Mouse (Mus musculus) gastrocnemius, postnatal 14 days (tissue): ENCODE data around the gene Etfb. TPM values are rescaled to one million over a fixed set of nuclear protein-coding genes. Genes with fewer than 3 reads are reported as not detected.

Experiments used
- DNase-seq: peaks from one replicate; pipeline ENCODE4 v3.0.0; 2021; ENCODE audit warnings: mixed read lengths
- intact Hi-C: fragments of 180-260 bp; cut with DNase I; formaldehyde crosslinking; loops from one replicate; pipeline ENCODE4 v1.15.1; 2025; ENCODE audit warnings: low total_unique reads
- microRNA-seq, 2 experiments: library from miRNA; unstranded; fragments of <30 nt; microRNA quantifications; one replicate each; pipeline ENCODE4 v1.2.0; 2021
- total RNA-seq, 2 experiments: library from RNA; stranded (reverse); gene quantifications; 2 replicates each; pipeline ENCODE4 v1.2.3; 2021

The Etfb gene
- total RNA-seq, 2 experiments from 2014 or later: 341 to 442 TPM

DNA sequence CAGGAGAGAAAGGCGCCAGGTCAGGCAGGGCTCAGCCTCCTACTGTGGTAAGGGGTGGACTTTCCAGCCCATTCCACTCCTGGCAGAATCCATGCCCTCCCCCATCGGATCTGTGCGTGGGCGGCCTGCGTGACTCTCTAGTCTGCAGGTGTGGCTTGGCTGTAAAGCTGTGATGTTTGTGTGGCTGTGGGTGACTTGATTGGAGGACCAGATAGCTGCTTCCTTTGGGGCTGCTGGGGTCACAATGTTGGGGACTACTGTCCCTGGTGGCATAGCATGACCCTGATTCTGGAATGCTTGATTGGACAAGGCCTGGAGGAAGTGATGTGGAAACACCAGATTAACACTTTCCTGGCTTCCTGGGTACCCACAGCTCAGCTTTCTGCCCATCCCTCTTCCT is 44.8 kb downstream of the Etfb start:
- intact Hi-C loops: no loop called here
- no peak for DNase-seq

DNA sequence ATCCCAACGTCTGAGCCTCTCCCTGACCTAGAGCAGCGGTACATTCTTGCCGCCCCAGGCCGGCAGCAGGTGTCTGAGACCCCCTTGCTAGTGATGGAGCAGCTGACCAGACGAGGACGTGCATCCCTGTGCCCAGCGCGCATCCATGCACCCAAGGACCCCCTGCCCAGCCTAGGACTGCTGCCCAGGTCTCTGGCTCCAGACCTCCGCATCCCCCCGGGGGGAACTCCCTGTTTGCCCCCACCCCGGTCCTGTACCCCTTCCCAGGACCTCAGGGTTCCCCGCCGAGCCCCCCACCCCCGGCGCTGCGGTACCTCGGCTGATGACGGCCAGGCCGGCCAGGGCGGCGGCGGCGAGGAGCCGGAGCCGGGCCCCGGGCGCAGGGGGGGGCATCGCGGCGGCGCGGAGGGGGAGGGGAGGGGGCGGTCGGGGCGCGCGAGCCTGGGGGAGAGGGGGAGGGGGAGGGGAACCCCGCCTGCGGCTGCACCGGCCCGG is 45.8 kb downstream of the Etfb start, which contains the start of gene Iglon5:
TSS of gene Iglon5 (minus strand) at position 445 of the 495 bp plus-strand sequence.
- intact Hi-C loops: no loop called here
- DNase-seq: no peak

DNA sequence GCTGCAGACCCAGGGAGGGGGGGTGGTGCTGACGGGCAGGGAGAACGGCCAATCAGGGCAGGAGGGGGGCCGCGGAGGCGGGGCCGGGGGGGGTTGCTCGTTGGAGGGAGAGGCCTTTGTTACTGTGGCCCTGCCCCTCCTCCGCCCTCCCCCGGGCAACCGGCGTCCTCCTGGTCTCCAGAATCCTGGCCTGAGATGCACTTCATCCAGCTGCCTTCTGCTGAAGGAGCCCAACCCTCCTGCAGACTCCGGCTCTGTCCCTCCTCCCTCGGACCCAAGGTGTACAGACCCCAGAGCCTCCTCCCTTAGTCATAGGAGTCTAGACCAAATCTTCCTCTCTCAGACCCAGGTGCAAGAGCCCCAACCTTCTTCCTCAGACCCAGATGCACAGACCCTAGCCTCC is 46.3 kb downstream of the Etfb start:
- peak; percentile 62 for DNase-seq
- intact Hi-C loops: no loop called here

DNA sequence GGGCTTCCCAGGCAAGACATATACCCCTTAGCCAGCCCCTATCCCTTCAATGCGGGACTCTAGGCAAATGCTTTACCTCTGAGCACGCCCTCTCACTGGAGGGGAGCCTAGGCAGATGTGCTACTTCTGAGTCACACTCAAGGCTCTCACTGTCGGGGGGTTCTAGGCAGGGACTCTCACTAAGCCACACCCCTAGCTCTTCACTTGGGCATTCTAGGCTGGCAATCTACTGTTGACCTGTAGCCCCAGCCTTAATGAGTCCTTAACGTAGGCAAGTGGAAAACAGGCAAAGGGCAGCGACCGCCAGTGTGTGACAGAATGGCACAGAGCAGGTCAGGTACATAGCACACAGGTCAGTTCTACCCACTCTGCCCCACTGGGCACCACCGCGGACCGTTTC is 47.0 kb downstream of the Etfb start:
- intact Hi-C loops: no loop called here
- no peak for DNase-seq

DNA sequence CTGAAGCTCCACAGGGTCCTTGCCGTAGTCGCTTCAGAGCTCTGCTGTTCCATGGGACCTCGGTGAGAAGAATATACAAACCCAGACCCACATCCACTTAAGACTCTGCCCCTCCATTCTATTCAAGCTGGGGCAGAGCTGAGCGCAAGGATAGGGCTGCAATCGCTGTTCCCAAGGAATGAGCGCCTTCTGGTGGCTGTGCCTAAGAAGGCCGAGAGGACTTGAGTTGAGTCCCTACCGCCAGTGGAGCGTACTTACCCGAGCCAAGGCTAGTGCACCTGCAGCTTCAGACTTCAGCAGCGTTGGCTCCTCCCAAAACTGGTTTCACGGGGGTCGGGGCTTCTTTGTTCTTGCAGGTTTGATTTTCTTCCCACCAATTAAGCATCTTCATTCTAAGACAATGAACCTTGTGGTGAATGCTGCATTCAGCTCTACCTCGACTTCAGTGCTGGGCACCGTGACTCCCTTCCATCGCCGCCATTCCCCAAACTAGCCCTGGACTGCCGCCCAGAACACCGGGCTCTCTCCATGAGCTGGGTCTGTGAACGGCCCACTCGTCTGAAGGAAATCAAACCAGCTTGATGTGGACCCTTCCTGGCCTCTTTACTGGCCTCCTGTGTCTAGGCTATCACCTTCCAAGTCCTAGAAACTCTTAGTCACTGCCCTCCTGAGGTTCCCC is 51.6 kb downstream of the Etfb start:
- DNase-seq: peak; percentile 32

More for the DNA sequence above, 51.6 kb downstream of the Etfb start:
- intact Hi-C loops: no loop called here

Small RNA genes lying within 50 kb of the gene (microRNA-seq; reads per million reads assigned to microRNA genes)
- 2.5 to 3.5 reads per million in 2 experiments for gene Mir7051

Other genes with a start within 250 kb of the Etfb start
- 1 to 10 TPM; 9.4 to 9.7 TPM for gene Zfp715, start 130.8 kb upstream of the Etfb start, total RNA-seq
- gene Siglecf, start 92.7 kb upstream of the Etfb start, total RNA-seq: not detected
- under 1 TPM in 1 of 2 experiments, not detected in 1; 0.08 TPM for gene Siglecg, start 35.9 kb upstream of the Etfb start, total RNA-seq
- not detected for gene Lim2, start 16.4 kb upstream of the Etfb start, total RNA-seq
- not detected for gene Nkg7, start 7.0 kb upstream of the Etfb start, total RNA-seq
- gene Cldnd2, start 3.3 kb upstream of the Etfb start, total RNA-seq: not detected
- under 1 TPM in 1 of 2 experiments, not detected in 1; 0.80 TPM for gene Gm45233, start within 50 bp of the Etfb start, total RNA-seq
- gene Vsig10l, start 19.1 kb downstream of the Etfb start, total RNA-seq: 1 to 10 TPM; 1.4 to 1.8 TPM
- under 1 TPM; 0.27 to 0.70 TPM for gene Iglon5, start 46.0 kb downstream of the Etfb start, total RNA-seq
- not detected for gene 4931406B18Rik, start 61.9 kb downstream of the Etfb start, total RNA-seq
- gene Cd33, start 100.3 kb downstream of the Etfb start, total RNA-seq: 1 to 10 TPM; 1.7 to 2.1 TPM
- under 1 TPM; 0.64 to 0.88 TPM for gene Zfp658, start 118.2 kb downstream of the Etfb start, total RNA-seq
- 1 to 10 TPM; 3.7 to 5.6 TPM for gene Zfp719, start 135.5 kb downstream of the Etfb start, total RNA-seq
- not detected for gene Zfp819, start 163.1 kb downstream of the Etfb start, total RNA-seq
- gene Ceacam18, start 190.6 kb downstream of the Etfb start, total RNA-seq: not detected
- gene Siglece, start 216.1 kb downstream of the Etfb start, total RNA-seq: under 1 TPM; 0.78 to 0.80 TPM
- 1 to 10 TPM; 2.2 to 2.9 TPM for gene Ctu1, start 227.9 kb downstream of the Etfb start, total RNA-seq
- gene Klk14, start 246.3 kb downstream of the Etfb start, total RNA-seq: not detected